Mouse (Mus musculus) gastrocnemius, adult 2 months (tissue): ENCODE results near the gene Sgsm2. TPM values are rescaled to one million over a fixed set of nuclear protein-coding genes. Genes with fewer than 3 reads are reported as not detected.

Experiments used
- DNase-seq: peaks from one replicate; pipeline ENCODE4 v3.0.0; 2022
- H3K27ac ChIP-seq: fragments of 200-600 bp; 2 replicates; pipeline ENCODE4 v1.8.1; 2022; ENCODE audit warnings: mild to moderate bottlenecking
- H3K4me3 ChIP-seq: fragments of 200-600 bp; 2 replicates; pipeline ENCODE4 v1.8.1; 2022; ENCODE audit warnings: mild to moderate bottlenecking, moderate library complexity
- CTCF ChIP-seq: fragments of 200-600 bp; IDR thresholded peaks from 2 replicates; pipeline ENCODE4 v1.8.1; 2022; ENCODE audit warnings: antibody characterized with exemption, mild to moderate bottlenecking, moderate library complexity
- intact Hi-C: fragments of 180-260 bp; cut with DNase I; formaldehyde crosslinking; loops from one replicate; pipeline ENCODE4 v1.15.1; 2025
- long read RNA-seq, 2 experiments: library from polyadenylated mRNA; stranded (forward); transcript quantifications; one replicate each; pipeline ENCODE4 v2.0.0; 2021
- total RNA-seq, 2 experiments: library from RNA; stranded (reverse); gene quantifications; 2 replicates each; pipeline ENCODE4 v1.2.3; 2021

The Sgsm2 gene
- total RNA-seq, result 1 to 10 TPM; 2.1 TPM
- long read RNA-seq, experiment 1, partial matches to known transcripts, result 0 of 3 reads
- long read RNA-seq, experiment 1, other reads (novel, unspliced or antisense), result 3 of 3 reads
- long read RNA-seq, experiment 2, partial matches to known transcripts, result 0 of 4 reads
- long read RNA-seq, experiment 2, other reads (novel, unspliced or antisense), result 4 of 4 reads

GRCm38 (mm10) chr11:74896901-74897677 lies at the start of gene Sgsm2:
TSS of gene Sgsm2 (minus strand) at chr11:74897060.
- peak within 1 kb of the TSS; percentile 79 for H3K4me3 ChIP-seq
- intact Hi-C loops, result no loop called here
- TF ChIP-seq CTCF, result 0 out of 2 replicates have a peak, but pooled peaks have one; percentile 7
- peak within 1 kb of the TSS; percentile 95 for H3K27ac ChIP-seq
- peak; percentile 82 for DNase-seq

GRCm38 (mm10) chr11:74946348-74946747 lies 49.5 kb upstream of the Sgsm2 start:
- peak; percentile 77 for TF ChIP-seq CTCF
- no peak overlapping the region for H3K4me3 ChIP-seq
- no peak overlapping the region for H3K27ac ChIP-seq
- DNase-seq, result no peak
- intact Hi-C loops, result loop anchor here (1.0 to 10.0 kb wide), 2 partner anchors 223 to 348 kb away; partner anchors contain the start of gene Hic1

- Histone ChIP-seq H3K27ac (no peak overlapping the region), H3K4me3 (no peak overlapping the region)
- intact Hi-C loops, result no loop called here
- no peak for DNase-seq
- no peak for TF ChIP-seq CTCF
Measured at GRCm38 (mm10) chr11:74930391-74930790, 33.5 kb upstream of the Sgsm2 start.

- Histone ChIP-seq H3K4me3 (no peak overlapping the region), H3K27ac (no peak overlapping the region)
- TF ChIP-seq CTCF, result no peak
- intact Hi-C loops, result no loop called here
- no peak for DNase-seq
Measured at GRCm38 (mm10) chr11:74929111-74929510, 32.3 kb upstream of the Sgsm2 start.

DNA sequence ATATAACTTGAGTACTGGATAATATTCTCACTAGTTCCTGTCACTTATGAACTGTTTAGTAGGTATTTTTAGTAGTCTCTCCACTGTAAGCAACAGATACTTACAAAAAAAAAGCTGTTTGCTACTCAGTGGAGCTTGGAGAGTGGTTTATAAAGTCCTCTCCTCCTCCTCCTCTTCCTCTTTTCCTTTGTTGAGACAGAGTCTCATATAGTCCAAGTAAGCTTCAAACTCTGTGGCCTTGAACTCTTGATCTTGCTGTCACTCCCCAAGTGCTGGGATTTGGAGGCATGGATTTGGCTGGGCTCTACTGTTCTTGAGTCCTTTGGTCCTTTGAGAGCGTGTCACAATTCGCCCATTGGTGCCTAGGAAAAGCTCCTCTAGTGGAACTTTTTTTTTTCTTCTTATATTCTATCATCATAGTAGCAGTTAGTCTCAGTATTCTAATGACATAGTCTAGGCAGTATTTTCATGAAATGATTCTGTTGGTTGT lies 30.4 kb upstream of the Sgsm2 start:
- no peak for TF ChIP-seq CTCF
- Histone ChIP-seq H3K4me3 (no peak overlapping the region; the same call in 1 of the 2 replicates), H3K27ac (no peak overlapping the region)
- intact Hi-C loops, result no loop called here
- no peak for DNase-seq

DNA sequence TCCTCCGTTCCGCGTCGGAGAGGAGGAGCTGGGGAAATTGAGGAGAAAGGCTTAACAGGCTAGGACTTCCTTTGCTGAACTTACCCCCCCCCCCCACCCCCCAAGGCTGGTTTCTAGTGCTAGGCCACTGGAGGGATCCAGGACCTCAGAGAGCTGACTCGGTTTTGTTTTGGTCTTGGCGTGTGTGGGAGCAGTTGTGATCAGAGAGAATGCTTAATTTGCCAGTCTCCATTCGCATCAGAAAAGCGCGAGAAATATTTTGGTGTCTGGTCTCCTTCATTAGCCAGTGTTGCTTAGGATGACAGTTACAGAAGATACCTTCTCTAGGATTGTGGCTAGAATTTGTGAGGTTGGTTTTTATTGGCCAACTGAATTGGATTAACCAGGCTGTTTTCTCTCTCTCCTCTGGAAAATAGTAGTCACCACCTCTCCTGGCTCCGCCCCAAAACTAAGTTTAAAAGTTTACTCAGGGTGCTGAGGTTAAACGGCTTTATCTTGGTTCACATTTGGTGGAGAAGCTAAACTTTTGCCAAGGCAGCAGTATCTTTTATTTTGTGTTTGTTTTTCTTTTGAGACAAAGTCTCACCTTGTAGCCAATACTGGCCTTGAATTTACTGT lies 29.6 kb upstream of the Sgsm2 start:
- peak overlapping the region; percentile 99 for H3K27ac ChIP-seq
- intact Hi-C loops, result no loop called here
- DNase-seq, result peak; percentile 35
- peak overlapping the region; percentile 94 for H3K4me3 ChIP-seq
- TF ChIP-seq CTCF, result no peak

DNA sequence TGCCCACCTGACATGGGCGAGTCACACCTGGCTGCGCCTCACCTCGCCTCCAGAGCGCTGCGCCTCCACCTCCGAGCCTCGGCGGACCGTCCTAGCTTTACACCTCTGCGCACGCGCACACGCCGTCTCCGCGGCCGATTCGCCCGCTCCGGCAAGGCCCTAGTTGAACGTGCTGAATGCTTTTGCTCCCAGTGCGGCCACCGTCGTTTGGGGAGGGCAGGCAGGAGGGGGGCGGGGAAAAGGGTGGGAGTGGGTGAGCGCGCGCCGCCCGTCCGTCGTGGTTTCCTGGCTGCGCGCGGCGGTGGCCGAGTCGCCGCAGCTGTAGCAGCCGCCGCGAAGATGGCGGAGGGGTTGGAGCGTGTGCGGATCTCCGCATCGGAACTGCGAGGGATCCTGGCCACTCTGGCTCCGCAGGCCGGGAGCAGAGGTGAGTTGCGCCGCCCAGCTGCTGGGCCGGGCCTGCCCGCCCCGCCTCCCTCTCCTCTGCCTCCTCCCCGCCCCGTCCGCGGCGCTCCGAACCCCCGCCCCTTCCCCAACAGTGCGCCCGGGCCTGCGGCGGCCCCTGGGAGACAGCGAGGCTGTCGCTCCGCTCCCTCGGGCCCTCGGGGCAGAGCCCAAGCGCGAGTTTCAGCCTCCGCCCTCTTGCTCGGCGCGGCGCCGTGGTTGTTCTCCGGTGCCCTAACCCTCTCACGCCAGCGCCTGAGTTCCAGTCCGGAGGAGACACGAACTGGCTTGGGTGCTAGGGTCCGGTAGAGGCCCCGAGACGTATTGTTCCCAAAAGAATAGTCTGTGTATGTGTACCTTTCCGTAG lies 28.9 kb upstream of the Sgsm2 start, which contains the start of the genes Smg6 and Srr:
Gene Smg6 (plus strand): TSS at position 247 of the 811 bp plus-strand sequence.
Gene Srr (minus strand): TSS at position 372 of the 811 bp plus-strand sequence.
- intact Hi-C loops, result no loop called here
- Histone ChIP-seq H3K4me3 (peak within 1 kb of the TSS; percentile 94), H3K27ac (peak within 1 kb of the TSS; percentile 99)
- peak; percentile 97 for DNase-seq
- TF ChIP-seq CTCF, result 0 out of 2 replicates have a peak, but pooled peaks have one; percentile 9

- peak; percentile 43 for TF ChIP-seq CTCF
- intact Hi-C loops, result no loop called here
- DNase-seq, result no peak
- Histone ChIP-seq H3K4me3 (no peak overlapping the region), H3K27ac (no peak overlapping the region)
Measured at GRCm38 (mm10) chr11:74924149-74924548, 27.3 kb upstream of the Sgsm2 start.

DNA sequence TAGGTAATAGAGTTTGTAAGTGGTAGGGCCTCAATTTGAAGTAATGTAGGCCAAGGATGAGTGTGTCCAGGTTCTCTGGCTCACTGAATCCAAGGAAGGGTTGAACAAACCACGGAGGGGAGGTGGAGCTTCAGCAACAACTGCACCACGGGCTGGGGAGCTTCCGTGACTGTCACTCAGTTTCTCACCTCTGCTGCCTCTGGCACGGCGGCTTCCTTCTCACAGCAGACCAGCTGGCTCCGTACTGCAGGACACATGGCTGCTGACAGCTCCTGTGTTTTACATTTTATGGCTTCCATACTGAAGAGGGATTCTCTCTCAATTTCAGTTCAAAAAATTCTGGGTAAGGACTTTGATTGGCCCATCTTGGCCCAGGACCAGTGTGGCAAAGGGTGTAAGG lies 22.4 kb upstream of the Sgsm2 start:
- intact Hi-C loops, result no loop called here
- Histone ChIP-seq H3K27ac (no peak overlapping the region), H3K4me3 (no peak overlapping the region)
- DNase-seq, result no peak
- no peak for TF ChIP-seq CTCF

DNA sequence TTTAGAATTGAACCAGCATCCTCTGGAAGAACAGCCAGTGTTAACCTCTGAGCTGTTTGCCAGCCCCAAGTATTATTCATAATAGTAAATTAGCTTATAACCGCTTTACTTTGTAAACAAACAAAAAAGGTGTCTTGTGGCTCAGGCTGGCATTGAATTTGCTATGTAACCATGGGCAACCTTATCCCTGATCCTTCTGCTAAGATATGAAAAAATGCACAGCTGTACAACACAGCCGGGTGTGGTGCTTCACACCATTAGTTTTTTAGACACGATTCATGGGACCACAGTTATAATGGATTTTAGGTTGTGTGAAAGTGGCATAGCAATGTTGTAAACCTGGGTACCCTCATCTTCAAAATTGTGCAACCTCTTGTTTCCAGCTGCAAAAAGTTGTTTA lies 15.6 kb upstream of the Sgsm2 start:
- TF ChIP-seq CTCF, result no peak
- intact Hi-C loops, result no loop called here

GRCm38 (mm10) chr11:74909978-74910377 lies 13.1 kb upstream of the Sgsm2 start:
- Histone ChIP-seq H3K27ac (no peak overlapping the region), H3K4me3 (no peak overlapping the region)
- intact Hi-C loops, result no loop called here
- TF ChIP-seq CTCF, result no peak
- no peak for DNase-seq

More for the DNA sequence above, 15.6 kb upstream of the Sgsm2 start:
- Histone ChIP-seq H3K27ac (no peak overlapping the region), H3K4me3 (no peak overlapping the region)
- no peak for DNase-seq
